Comparison of ENCODE assay signal across 8 mouse cellular contexts in the genomic region with DNA sequence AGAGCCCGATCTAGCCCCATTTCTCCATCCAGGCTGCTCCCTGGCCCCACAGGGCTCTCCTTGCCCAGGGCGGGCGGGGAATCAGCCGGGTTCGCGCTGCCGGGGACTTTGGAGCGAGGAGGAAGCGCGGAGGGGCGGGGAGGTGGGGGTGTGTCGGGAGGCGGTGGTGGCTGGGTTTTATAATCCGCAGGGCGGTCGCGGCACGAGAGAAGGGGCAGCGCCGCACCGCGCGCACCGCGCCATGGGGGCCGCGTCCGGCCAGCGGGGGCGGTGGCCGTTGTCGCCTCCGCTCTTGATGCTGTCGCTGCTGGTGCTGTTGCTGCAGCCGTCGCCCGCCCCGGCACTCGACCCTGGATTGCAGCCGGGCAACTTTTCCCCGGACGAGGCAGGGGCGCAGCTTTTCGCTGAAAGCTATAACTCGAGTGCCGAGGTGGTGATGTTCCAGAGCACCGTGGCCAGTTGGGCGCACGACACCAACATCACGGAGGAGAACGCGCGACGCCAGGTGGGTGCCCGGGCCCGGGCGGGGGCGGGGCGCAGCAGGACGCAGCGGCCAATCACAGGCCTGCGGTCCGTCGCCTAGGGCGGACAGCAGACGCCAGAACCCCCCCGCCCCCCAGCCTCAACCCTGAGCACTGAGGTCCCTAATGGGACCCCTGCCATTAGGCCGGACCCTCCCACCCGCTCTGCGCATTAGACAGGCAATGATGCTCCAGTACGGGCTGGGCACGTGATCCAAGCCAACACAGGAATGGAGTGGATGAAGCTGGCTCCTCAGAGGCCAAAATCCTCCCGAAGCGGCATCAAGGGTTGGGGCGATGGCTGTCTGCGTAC. TPM values are rescaled to one million over a fixed set of nuclear protein-coding genes. Genes with fewer than 3 reads are reported as not detected.
DNase-seq lines count a peak whose midpoint lies in the region; ATAC-seq and TF ChIP-seq lines count a peak whose summit lies in the region.

A gene (plus strand): TSS at position 205 of the 834 bp plus-strand sequence.

- ATAC-seq in heart, embryonic 16.5 days (replicated peaks; ENCODE audit: extremely low read depth, insufficient read depth, low FRiP score), result peak; percentile 47; the same call in 1 of the 2 replicates

- H3K27ac ChIP-seq in thymus, adult 2 months (ENCODE audit: control insufficient read depth, insufficient read depth, low read length), result no peak within 1 kb of the TSS
- H3K27ac ChIP-seq in embryonic fibroblast, embryonic 13.5 days (ENCODE audit: insufficient read depth, low read length), result no peak within 1 kb of the TSS
- no peak within 1 kb of the TSS for H3K27ac ChIP-seq in heart, embryonic 16.5 days (ENCODE audit: low read length)

- WGBS in thymus, adult 2 months, result 4% methylated on average over 76 of the region's 76 CpGs
- WGBS in heart, embryonic 16.5 days, result 1% methylated on average over 73 of the region's 76 CpGs

- H3K9me3 ChIP-seq in heart, embryonic 16.5 days (replicated peaks; ENCODE audit: control insufficient read depth, low read length), result no peaks in the 10 kb centered on the region

- H3K27me3 ChIP-seq in thymus, adult 2 months (ENCODE audit: control insufficient read depth, insufficient read depth, low read length), result peaks cover 6% of the 10 kb centered on the region; the same call in 1 of the 2 replicates
- peaks cover 47% of the 10 kb centered on the region for H3K27me3 ChIP-seq in heart, embryonic 16.5 days (ENCODE audit: control insufficient read depth, insufficient read depth, low read length)

- no peak for TF ChIP-seq CTCF in thymus, adult 2 months (IDR thresholded peaks at IDR 0.05; ENCODE audit: borderline replicate concordance, control insufficient read depth, extremely low read depth, insufficient read depth, low read length, poor library complexity)
- TF ChIP-seq CTCF in embryonic fibroblast, embryonic 13.5 days (IDR thresholded peaks at IDR 0.05; ENCODE audit: borderline replicate concordance, insufficient read depth, low read length), result no peak

- peak within 1 kb of the TSS; percentile 53 for H3K9ac ChIP-seq in heart, embryonic 16.5 days (ENCODE audit: low read length)

- no peaks in the 10 kb centered on the region for H3K36me3 ChIP-seq in thymus, adult 2 months (ENCODE audit: control insufficient read depth, insufficient read depth, low read length)
- H3K36me3 ChIP-seq in heart, embryonic 16.5 days (ENCODE audit: control insufficient read depth, insufficient read depth), result no peaks in the 10 kb centered on the region

- peaks cover 3% of the 10 kb centered on the region for H3K4me1 ChIP-seq in thymus, adult 2 months (replicated peaks; ENCODE audit: control insufficient read depth, insufficient read depth, low read length)
- H3K4me1 ChIP-seq in embryonic fibroblast, embryonic 13.5 days (ENCODE audit: control insufficient read depth, insufficient read depth, low read length), result no peaks in the 10 kb centered on the region
- H3K4me1 ChIP-seq in heart, embryonic 16.5 days (ENCODE audit: control insufficient read depth, insufficient read depth, low read length), result peaks cover 7% of the 10 kb centered on the region; the same call in 1 of the 2 replicates

- peak within 1 kb of the TSS; percentile 21; the same call in 1 of the 2 replicates for H3K4me3 ChIP-seq in thymus, adult 2 months (ENCODE audit: control insufficient read depth, insufficient read depth, low read length)
- peak within 1 kb of the TSS; percentile 28 for H3K4me3 ChIP-seq in embryonic fibroblast, embryonic 13.5 days (ENCODE audit: insufficient read depth, low read length)
- peak within 1 kb of the TSS; percentile 56 for H3K4me3 ChIP-seq in heart, embryonic 16.5 days (ENCODE audit: low read length)

- no peak for DNase-seq in thymus, adult 2 months
- no peak for DNase-seq in thymus, postnatal 25 days
- DNase-seq in kidney, postnatal 36 days, result peak; percentile 67 to 84
- DNase-seq in lung, postnatal 4 days, result peak; percentile 65 to 70
- DNase-seq in yolk sac, embryonic 10.5 days (ENCODE audit: low spot score), result peak; percentile 52
- DNase-seq in layer of hippocampus, adult 9-11 months, result no peak

- H3K4me2 ChIP-seq in heart, embryonic 16.5 days (ENCODE audit: low read depth, low read length), result peak within 1 kb of the TSS; percentile 81

- no peak for TF ChIP-seq POLR2A in thymus, adult 2 months (IDR thresholded peaks at IDR 0.05; ENCODE audit: control insufficient read depth, extremely low read depth, insufficient read depth, low read length, poor library complexity)
- TF ChIP-seq POLR2A in embryonic fibroblast, embryonic 13.5 days (IDR thresholded peaks at IDR 0.05; ENCODE audit: low read depth, low read length), result no peak

RNA-seq across cellular contexts. Expression of the gene that starts here (rescaled TPM):
- 8.0 and 10.2 TPM in 2 replicates for polyA plus RNA-seq in thymus, adult 2 months (2012; rRNA removed)
- 0.57 and 1.3 TPM in 2 replicates for polyA plus RNA-seq in embryonic fibroblast, embryonic 13.5 days (2011; ENCODE audit: insufficient read length, low read depth, missing spikeins)
- polyA plus RNA-seq in heart, embryonic 16.5 days (2015; fragmentation: Nextera tagmentation; extraction: Ambion mirVana), result 3.1 and 4.3 TPM in 2 replicates

Comparison
In these comparisons a context has a peak if more than half of its experiments do, and no peak if none do; other contexts are left out.
1. DNase-seq: peak in kidney, postnatal 36 days (2 of 2), lung, postnatal 4 days (2 of 2) and yolk sac, embryonic 10.5 days (single experiment); none in thymus, adult 2 months (single experiment), thymus, postnatal 25 days (single experiment) and layer of hippocampus, adult 9-11 months (single experiment).
2. Peak in every context shown above with its lines, with median percentiles within 50 percentile points of each other: H3K4me3 ChIP-seq.